Mouse (Mus musculus): ENCODE data around the gene Naa38. TPM values are rescaled to one million over a fixed set of nuclear protein-coding genes. Genes with fewer than 3 reads are reported as not detected.

The Naa38 gene
- polyA plus RNA-seq, 1 experiment, result 77.9 TPM

- Histone ChIP-seq H3K36me3 (ENCODE audit: control insufficient read depth, insufficient read depth, low read length, poor library complexity, severe bottlenecking) (no peaks in the 10 kb centered on the region), H3K4me1 (ENCODE audit: control insufficient read depth, insufficient read depth, low read length) (no peaks in the 10 kb centered on the region), H3K27ac (ENCODE audit: insufficient read depth, low read length) (no peak overlapping the region), H3K9ac (ENCODE audit: low read depth, poor library complexity, severe bottlenecking) (no peak overlapping the region), H3K4me3 (ENCODE audit: low read depth, low read length) (no peak overlapping the region), H3K9me3 (replicated peaks; ENCODE audit: control insufficient read depth, insufficient read depth, low read length, poor library complexity, severe bottlenecking) (no peaks in the 10 kb centered on the region), H3K27me3 (ENCODE audit: control insufficient read depth, insufficient read depth, low read length, poor library complexity, severe bottlenecking) (no peaks in the 10 kb centered on the region)
- TF ChIP-seq POLR2A (IDR thresholded peaks at IDR 0.05; ENCODE audit: insufficient read depth, low read length) (no peak), CTCF (IDR thresholded peaks at IDR 0.05; ENCODE audit: low read depth, low read length) (no peak), EP300 (IDR thresholded peaks at IDR 0.05; ENCODE audit: insufficient read depth, low read depth, low read length) (no peak)
These were observed 15.7 kb upstream of the Naa38 start for GRCm38 (mm10) chr11:69379600-69379999.

- Histone ChIP-seq H3K4me1 (ENCODE audit: control insufficient read depth, insufficient read depth, low read length) (no peaks in the 10 kb centered on the region), H3K27me3 (ENCODE audit: control insufficient read depth, insufficient read depth, low read length, poor library complexity, severe bottlenecking) (no peaks in the 10 kb centered on the region), H3K36me3 (ENCODE audit: control insufficient read depth, insufficient read depth, low read length, poor library complexity, severe bottlenecking) (no peaks in the 10 kb centered on the region), H3K9me3 (replicated peaks; ENCODE audit: control insufficient read depth, insufficient read depth, low read length, poor library complexity, severe bottlenecking) (no peaks in the 10 kb centered on the region), H3K27ac (ENCODE audit: insufficient read depth, low read length) (no peak overlapping the region), H3K9ac (ENCODE audit: low read depth, poor library complexity, severe bottlenecking) (no peak overlapping the region), H3K4me3 (ENCODE audit: low read depth, low read length) (no peak overlapping the region)
- TF ChIP-seq POLR2A (IDR thresholded peaks at IDR 0.05; ENCODE audit: insufficient read depth, low read length), result no peak
- TF ChIP-seq CTCF (IDR thresholded peaks at IDR 0.05; ENCODE audit: low read depth, low read length), result no peak
- TF ChIP-seq EP300 (IDR thresholded peaks at IDR 0.05; ENCODE audit: insufficient read depth, low read depth, low read length), result no peak
These were observed 13.9 kb upstream of the Naa38 start for GRCm38 (mm10) chr11:69381356-69381755.

GRCm38 (mm10) chr11:69382478-69383105 lies 12.7 kb upstream of the Naa38 start:
- Histone ChIP-seq H3K9me3 (replicated peaks; ENCODE audit: control insufficient read depth, insufficient read depth, low read length, poor library complexity, severe bottlenecking) (no peaks in the 10 kb centered on the region), H3K27me3 (ENCODE audit: control insufficient read depth, insufficient read depth, low read length, poor library complexity, severe bottlenecking) (no peaks in the 10 kb centered on the region), H3K27ac (ENCODE audit: insufficient read depth, low read length) (no peak overlapping the region), H3K36me3 (ENCODE audit: control insufficient read depth, insufficient read depth, low read length, poor library complexity, severe bottlenecking) (no peaks in the 10 kb centered on the region), H3K4me3 (ENCODE audit: low read depth, low read length) (no peak overlapping the region), H3K4me1 (ENCODE audit: control insufficient read depth, insufficient read depth, low read length) (no peaks in the 10 kb centered on the region), H3K9ac (ENCODE audit: low read depth, poor library complexity, severe bottlenecking) (no peak overlapping the region)
- TF ChIP-seq POLR2A (IDR thresholded peaks at IDR 0.05; ENCODE audit: insufficient read depth, low read length) (no peak), CTCF (IDR thresholded peaks at IDR 0.05; ENCODE audit: low read depth, low read length) (no peak), EP300 (IDR thresholded peaks at IDR 0.05; ENCODE audit: insufficient read depth, low read depth, low read length) (no peak)

- Histone ChIP-seq H3K4me3 (ENCODE audit: low read depth, low read length) (no peak overlapping the region), H3K4me1 (ENCODE audit: control insufficient read depth, insufficient read depth, low read length) (no peaks in the 10 kb centered on the region), H3K36me3 (ENCODE audit: control insufficient read depth, insufficient read depth, low read length, poor library complexity, severe bottlenecking) (no peaks in the 10 kb centered on the region), H3K27ac (ENCODE audit: insufficient read depth, low read length) (no peak overlapping the region), H3K9ac (ENCODE audit: low read depth, poor library complexity, severe bottlenecking) (no peak overlapping the region), H3K27me3 (ENCODE audit: control insufficient read depth, insufficient read depth, low read length, poor library complexity, severe bottlenecking) (no peaks in the 10 kb centered on the region), H3K9me3 (replicated peaks; ENCODE audit: control insufficient read depth, insufficient read depth, low read length, poor library complexity, severe bottlenecking) (no peaks in the 10 kb centered on the region)
- TF ChIP-seq EP300 (IDR thresholded peaks at IDR 0.05; ENCODE audit: insufficient read depth, low read depth, low read length), result no peak
- no peak for TF ChIP-seq POLR2A (IDR thresholded peaks at IDR 0.05; ENCODE audit: insufficient read depth, low read length)
- TF ChIP-seq CTCF (IDR thresholded peaks at IDR 0.05; ENCODE audit: low read depth, low read length), result no peak
These were observed 10.3 kb upstream of the Naa38 start for GRCm38 (mm10) chr11:69384979-69385378.

GRCm38 (mm10) chr11:69386758-69387157 lies 8.5 kb upstream of the Naa38 start:
- no peak for TF ChIP-seq POLR2A (IDR thresholded peaks at IDR 0.05; ENCODE audit: insufficient read depth, low read length)
- no peak for TF ChIP-seq CTCF (IDR thresholded peaks at IDR 0.05; ENCODE audit: low read depth, low read length)
- no peak for TF ChIP-seq EP300 (IDR thresholded peaks at IDR 0.05; ENCODE audit: insufficient read depth, low read depth, low read length)
- no peak overlapping the region for H3K9ac ChIP-seq (ENCODE audit: low read depth, poor library complexity, severe bottlenecking)

GRCm38 (mm10) chr11:69388680-69389079 lies 6.6 kb upstream of the Naa38 start:
- Histone ChIP-seq H3K9me3 (replicated peaks; ENCODE audit: control insufficient read depth, insufficient read depth, low read length, poor library complexity, severe bottlenecking) (no peaks in the 10 kb centered on the region), H3K4me3 (ENCODE audit: low read depth, low read length) (no peak overlapping the region), H3K36me3 (ENCODE audit: control insufficient read depth, insufficient read depth, low read length, poor library complexity, severe bottlenecking) (no peaks in the 10 kb centered on the region), H3K4me1 (ENCODE audit: control insufficient read depth, insufficient read depth, low read length) (no peaks in the 10 kb centered on the region), H3K27me3 (ENCODE audit: control insufficient read depth, insufficient read depth, low read length, poor library complexity, severe bottlenecking) (no peaks in the 10 kb centered on the region), H3K27ac (ENCODE audit: insufficient read depth, low read length) (no peak overlapping the region), H3K9ac (ENCODE audit: low read depth, poor library complexity, severe bottlenecking) (no peak overlapping the region)
- TF ChIP-seq POLR2A (IDR thresholded peaks at IDR 0.05; ENCODE audit: insufficient read depth, low read length) (no peak), EP300 (IDR thresholded peaks at IDR 0.05; ENCODE audit: insufficient read depth, low read depth, low read length) (no peak), CTCF (IDR thresholded peaks at IDR 0.05; ENCODE audit: low read depth, low read length) (no peak)

More at GRCm38 (mm10) chr11:69386758-69387157, 8.5 kb upstream of the Naa38 start:
- Histone ChIP-seq H3K27me3 (ENCODE audit: control insufficient read depth, insufficient read depth, low read length, poor library complexity, severe bottlenecking) (no peaks in the 10 kb centered on the region), H3K36me3 (ENCODE audit: control insufficient read depth, insufficient read depth, low read length, poor library complexity, severe bottlenecking) (no peaks in the 10 kb centered on the region), H3K27ac (ENCODE audit: insufficient read depth, low read length) (no peak overlapping the region), H3K9me3 (replicated peaks; ENCODE audit: control insufficient read depth, insufficient read depth, low read length, poor library complexity, severe bottlenecking) (no peaks in the 10 kb centered on the region), H3K4me1 (ENCODE audit: control insufficient read depth, insufficient read depth, low read length) (no peaks in the 10 kb centered on the region), H3K4me3 (ENCODE audit: low read depth, low read length) (no peak overlapping the region)
